Mouse (Mus musculus) heart, postnatal 4 days (tissue): ENCODE results near the gene Nfya. TPM values are rescaled to one million over a fixed set of nuclear protein-coding genes. Genes with fewer than 3 reads are reported as not detected.
"Not testable (repeated sequence)": the region's sequence is repeated elsewhere in the genome, so short reads cannot be mapped to it uniquely, and the experiment has no call there.

Experiments used
- DNase-seq: peaks from one replicate; pipeline ENCODE4 v3.0.0; 2021
- total RNA-seq, 2 experiments: library from RNA; stranded (reverse); gene quantifications; 2 replicates each; pipeline ENCODE4 v1.2.3; 2021

The Nfya gene
- total RNA-seq, 2 experiments from 2014 or later = 29.0 to 33.2 TPM

- DNase-seq = no peak
These were observed 18.3 kb downstream of the Nfya start for GRCm38 (mm10) chr17:48391446-48391845.

DNA sequence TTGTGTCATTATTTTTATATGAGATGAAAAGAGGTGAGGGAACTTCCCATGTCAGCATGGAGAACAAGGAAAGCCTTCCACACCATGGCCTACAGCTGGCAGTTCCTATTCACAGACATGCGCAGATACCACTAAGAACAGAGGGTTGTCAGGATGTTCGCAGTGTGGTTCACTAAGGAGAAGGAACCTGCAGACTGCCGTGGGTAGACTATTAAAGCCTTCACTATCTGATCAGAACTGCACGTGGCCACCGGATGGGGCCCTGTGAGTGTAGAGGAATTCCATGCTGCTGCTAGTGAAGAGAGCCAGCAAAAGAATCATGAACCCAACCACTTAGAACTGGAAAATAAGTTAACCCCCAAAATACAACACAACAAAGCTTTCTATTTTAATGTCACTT is 20.3 kb downstream of the Nfya start:
- no peak for DNase-seq

GRCm38 (mm10) chr17:48388666-48389065 is 21.0 kb downstream of the Nfya start:
- no peak for DNase-seq

DNA sequence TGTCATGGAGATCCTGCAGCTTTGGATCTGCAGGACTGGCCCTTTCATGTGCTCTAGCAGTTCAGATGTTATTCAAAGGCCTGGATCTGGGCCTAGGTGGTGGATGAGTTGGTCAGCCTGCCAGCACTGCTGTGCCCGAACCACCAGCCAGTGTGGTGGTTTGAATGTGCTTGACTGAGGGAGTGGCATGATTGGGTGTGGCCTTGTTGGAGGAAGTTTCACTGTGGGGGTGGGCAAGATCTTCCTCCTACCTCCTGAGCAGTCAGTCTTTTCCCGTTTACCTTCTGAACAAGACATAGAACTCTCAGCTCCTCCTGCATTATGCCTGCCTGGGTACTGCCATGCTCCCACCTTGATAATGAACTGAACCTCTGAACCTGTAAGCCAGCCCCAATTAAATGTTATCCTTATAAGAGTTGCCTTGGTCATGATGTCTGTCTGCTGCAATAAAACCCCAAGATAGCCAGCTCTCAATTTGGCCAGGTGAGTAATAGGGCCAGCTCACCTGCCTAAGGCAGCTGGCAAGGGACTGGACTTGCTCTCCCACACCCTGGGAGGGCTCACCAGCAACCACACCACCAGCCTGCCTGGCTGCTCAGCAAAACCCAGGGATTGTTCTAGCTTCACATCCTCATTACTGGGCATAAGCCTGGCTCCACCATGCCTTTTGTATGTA is 23.8 kb downstream of the Nfya start:
- DNase-seq = no peak

DNA sequence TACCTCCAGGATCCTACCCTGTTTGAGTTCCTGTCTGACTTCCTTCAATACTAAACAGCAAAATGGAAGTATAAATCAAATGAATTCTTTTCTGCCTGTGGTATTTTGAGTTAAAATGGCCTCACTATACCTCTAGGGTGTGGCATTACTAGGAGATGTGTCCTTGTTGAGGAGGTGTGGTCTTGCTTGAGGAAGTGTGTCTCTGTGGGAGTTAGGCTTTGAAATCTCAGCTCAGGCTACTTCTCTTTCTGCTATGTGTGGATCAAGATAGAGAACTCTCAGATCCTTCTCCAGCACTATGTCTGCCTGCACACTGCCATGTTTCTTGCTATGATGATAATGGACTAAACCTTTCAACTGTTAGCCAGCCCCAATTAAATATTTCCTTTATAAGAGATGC is 30.7 kb downstream of the Nfya start:
- no peak for DNase-seq

GRCm38 (mm10) chr17:48376102-48376501 is 33.6 kb downstream of the Nfya start:
- DNase-seq = no peak

- DNase-seq = no peak
These were observed 36.7 kb downstream of the Nfya start for GRCm38 (mm10) chr17:48372987-48373386.

DNA sequence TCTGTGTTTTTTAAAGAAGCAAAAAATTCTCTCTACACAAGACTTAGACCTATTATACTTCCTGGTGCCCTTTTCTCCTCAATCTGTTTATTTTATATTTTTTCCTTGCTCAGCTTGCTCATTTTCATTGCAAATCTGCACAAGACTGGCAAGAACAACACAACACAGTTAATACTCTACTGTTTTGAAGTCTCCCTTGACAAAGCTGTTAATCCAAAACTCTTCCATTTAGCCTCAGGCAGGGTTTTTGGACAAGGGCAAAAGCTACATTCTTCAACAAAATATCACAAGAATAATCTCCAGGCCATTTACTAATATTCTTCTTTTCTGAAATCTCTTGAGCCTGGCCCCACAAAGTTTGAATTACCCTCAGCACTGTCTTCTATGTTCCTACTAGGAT is 38.1 kb downstream of the Nfya start:
- DNase-seq = no peak

DNA sequence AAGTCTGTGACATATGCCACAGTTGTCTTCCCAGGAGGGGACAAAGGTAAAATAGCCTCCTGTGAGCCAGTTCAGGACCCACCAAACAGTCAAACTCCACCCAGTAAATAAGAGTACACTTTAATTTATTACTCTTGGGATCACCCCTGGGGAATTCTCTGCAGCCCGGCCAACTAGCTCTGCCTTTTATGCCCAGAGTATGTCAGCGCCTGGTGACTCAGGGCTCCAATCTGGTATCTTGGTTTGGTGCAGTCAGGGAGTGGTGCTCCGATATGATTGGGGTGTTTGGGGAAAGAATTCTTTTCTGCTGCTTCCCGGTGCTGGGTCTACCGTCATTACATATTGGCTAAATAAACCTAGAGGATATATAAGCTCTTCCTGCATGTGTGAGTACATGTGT is 42.9 kb downstream of the Nfya start:
- DNase-seq = no peak

GRCm38 (mm10) chr17:48365511-48366155 is 44.1 kb downstream of the Nfya start:
- DNase-seq = no peak

GRCm38 (mm10) chr17:48363421-48363965 is 46.2 kb downstream of the Nfya start:
- DNase-seq = no peak

DNA sequence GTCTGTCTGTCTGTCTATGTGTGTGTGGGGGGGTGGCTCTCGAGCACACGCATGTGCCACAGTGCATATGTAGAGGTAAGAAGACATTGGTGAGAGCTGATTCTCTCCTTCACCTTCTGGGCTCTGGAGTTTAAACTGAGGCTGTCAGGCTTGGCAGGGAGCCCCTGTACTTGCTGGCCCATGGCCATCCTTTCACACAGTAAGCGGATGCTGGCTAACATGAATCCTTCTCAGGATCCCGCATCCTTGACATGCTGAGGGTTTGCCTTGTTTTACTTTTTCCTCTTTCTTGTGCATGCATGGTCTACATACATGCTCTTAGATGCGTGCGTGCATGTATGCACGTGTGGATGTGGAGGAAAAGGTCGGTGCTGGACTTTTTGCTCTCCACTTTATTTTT is 46.7 kb downstream of the Nfya start:
- peak; percentile 80 for DNase-seq

GRCm38 (mm10) chr17:48362346-48362745 is 47.4 kb downstream of the Nfya start:
- peak; percentile 51 for DNase-seq

DNA sequence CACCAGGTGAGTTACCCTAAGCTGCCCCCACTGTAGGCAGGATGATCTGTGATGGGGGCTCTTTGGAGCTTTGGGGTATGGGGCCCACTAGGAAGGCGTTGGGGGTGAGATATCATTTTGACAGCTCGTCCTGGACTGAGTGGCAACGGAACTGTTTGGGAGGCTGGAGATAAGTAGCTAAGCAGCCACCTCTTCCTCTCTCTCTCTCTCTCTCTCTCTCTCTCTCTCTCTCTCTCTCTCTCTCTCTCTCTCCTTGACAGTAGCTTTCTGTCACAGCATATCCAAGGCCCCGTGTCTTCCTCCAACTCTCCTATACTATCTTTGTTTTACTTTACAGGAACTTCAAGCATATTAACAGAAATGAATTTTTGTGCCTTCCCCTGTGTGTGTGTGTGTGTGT is 49.2 kb downstream of the Nfya start:
- no peak for DNase-seq

DNA sequence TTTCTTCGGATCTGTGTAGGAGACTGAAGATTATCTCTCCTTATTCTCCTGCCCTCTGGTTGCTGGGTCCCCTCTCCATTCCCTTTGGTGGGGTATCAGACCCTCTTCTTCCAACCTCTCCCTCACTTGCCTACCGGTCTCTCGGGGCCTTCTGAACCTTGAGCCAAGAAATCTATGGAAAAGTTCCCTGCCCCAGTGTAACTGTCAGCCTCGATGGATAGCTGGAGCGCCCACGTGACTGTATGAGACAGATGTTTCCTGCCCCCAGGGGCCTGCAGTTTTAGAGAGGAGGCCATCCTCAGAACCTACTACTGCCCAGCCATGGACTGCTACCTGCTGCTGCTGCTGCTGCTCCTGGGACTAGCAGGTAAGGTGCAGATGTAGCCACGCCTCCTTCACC is 50.1 kb downstream of the Nfya start, which contains the start of gene Treml1:
Treml1 (plus strand) TSS at position 301 of the 400 bp plus-strand sequence.
- DNase-seq = no peak

DNA sequence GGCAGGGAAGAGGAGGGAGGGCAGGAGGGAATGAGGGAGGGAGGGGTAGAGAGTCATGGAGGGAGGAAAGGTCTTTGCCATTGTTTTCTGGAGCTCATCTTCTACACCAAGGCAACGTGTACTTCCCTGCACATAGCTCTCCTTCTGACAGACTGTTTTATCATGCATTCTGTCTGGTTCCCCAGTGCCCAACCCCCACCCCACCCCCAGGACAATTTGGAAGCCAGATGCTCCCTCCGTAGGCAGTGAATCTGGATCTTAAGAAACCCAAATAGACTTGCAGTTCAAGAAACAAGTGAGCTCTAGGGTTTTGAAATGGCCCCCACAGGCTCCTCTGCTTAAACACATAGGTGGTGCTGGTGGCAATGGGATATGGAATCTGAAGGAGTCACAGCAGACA is 51.8 kb downstream of the Nfya start:
- no peak for DNase-seq

GRCm38 (mm10) chr17:48355822-48356221 is 53.9 kb downstream of the Nfya start:
- DNase-seq = no peak

DNA sequence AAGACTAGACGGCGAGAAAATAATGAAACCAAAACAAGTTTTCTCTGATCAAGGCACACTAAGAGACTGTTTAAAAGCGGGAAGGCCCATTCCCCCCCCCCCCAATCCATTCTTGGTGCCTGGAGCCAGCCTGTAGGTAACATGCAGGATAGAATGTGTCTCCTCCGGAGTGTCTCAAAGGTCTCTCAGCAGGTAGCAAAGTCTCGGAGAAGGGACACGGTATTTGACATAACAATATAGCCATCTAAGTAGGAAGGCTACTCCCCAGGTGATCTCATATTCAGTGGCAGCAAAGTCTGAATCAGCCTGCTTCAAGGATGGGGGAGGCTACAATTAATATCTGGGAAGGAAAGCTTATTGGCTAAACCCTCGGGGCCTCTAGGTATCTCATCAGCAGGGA is 56.7 kb downstream of the Nfya start:
- DNase-seq = not testable (repeated sequence)

- DNase-seq = no peak
These were observed 59.0 kb downstream of the Nfya start for GRCm38 (mm10) chr17:48350681-48351193.

DNA sequence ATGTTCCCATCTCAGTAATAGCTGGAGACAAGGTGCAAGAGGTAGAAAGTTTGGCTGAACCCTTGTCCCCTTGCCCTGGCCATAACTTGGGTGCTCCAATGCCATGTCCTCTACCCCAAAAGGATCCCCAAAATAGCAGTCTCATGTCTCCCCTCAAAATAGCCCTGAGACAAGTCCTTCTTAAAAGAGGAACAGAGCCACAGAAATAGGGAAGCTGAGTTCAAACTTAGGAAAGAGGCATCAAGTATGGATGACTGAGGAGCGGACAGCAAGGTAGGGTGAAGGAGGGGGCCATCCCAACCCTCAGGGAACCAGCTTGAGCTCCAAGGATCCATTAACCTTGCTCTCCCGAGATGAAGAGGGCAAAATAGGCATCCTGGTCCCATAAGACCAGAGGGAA is 62.4 kb downstream of the Nfya start:
- no peak for DNase-seq

- no peak for DNase-seq
These were observed 62.9 kb downstream of the Nfya start for GRCm38 (mm10) chr17:48346834-48347233.

- DNase-seq = no peak
These were observed 63.5 kb downstream of the Nfya start, which contains the start of gene Trem2 for GRCm38 (mm10) chr17:48346231-48346630. Gene Trem2, plus strand, starts transcription at chr17:48346401.

GRCm38 (mm10) chr17:48345824-48346223 is 63.9 kb downstream of the Nfya start:
- DNase-seq = no peak

DNA sequence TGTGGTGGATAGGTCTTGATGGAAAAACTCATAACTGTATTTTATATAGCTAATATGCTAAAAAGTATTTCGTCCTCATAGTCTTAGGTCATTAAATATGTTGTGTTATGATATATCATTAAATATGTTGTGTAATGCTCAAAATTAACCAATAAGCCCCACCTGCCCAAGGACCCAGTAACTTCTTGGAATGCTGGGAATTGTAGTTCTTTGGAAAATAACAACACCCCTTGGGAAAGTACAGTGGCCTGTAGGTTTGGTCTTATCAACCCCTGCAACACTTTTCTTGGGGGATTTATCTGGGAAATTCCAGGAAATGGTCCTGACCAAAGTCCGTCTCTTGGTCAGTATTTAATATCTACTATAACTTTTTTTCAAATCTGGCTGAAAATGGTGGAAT is 66.6 kb downstream of the Nfya start:
- DNase-seq = no peak
